Mouse (Mus musculus) embryonic facial prominence, embryonic 12.5 days (tissue): Measurements from ENCODE around the gene Samd4b. TPM values are rescaled to one million over a fixed set of nuclear protein-coding genes. Genes with fewer than 3 reads are reported as not detected.
"Not testable (repeated sequence)": the region's sequence is repeated elsewhere in the genome, so short reads cannot be mapped to it uniquely, and the experiment has no call there.

ENCODE experiments used
- ATAC-seq: fragments of 200-750 bp; cut with Nextera tagmentation; 2 replicates; pipeline ENCODE4 v1.8.0; 2017; ENCODE audit not compliant: insufficient number of reproducible peaks, insufficient read depth, low FRiP score, low TSS enrichment
- H3K27ac ChIP-seq: fragments of 300-500 bp; sonication (generic); 2 replicates; pipeline ENCODE4 v1.5.1; 2016; ENCODE audit warnings: mild to moderate bottlenecking
- H3K27me3 ChIP-seq: fragments of 300-500 bp; sonication (generic); 2 replicates; pipeline ENCODE4 v1.6.1; 2016; ENCODE audit warnings: mild to moderate bottlenecking, moderate library complexity
- H3K36me3 ChIP-seq: fragments of 300-500 bp; sonication (generic); 2 replicates; pipeline ENCODE4 v1.6.1; 2016; ENCODE audit warnings: mild to moderate bottlenecking
- H3K4me1 ChIP-seq: fragments of 300-500 bp; sonication (generic); 2 replicates; pipeline ENCODE4 v1.6.1; 2016
- H3K4me2 ChIP-seq: fragments of 300-500 bp; sonication (generic); replicated peaks from 2 replicates; pipeline ENCODE4 v1.6.1; 2016; ENCODE audit warnings: mild to moderate bottlenecking, moderate library complexity
- H3K4me3 ChIP-seq: fragments of 300-500 bp; sonication (generic); 2 replicates; pipeline ENCODE4 v1.5.1; 2016; ENCODE audit warnings: mild to moderate bottlenecking
- H3K9ac ChIP-seq: fragments of 300-500 bp; sonication (generic); 2 replicates; pipeline ENCODE4 v1.6.1; 2016; ENCODE audit warnings: mild to moderate bottlenecking, moderate library complexity
- H3K9me3 ChIP-seq: fragments of 300-500 bp; sonication (generic); 2 replicates; pipeline ENCODE4 v1.6.1; 2016; ENCODE audit warnings: mild to moderate bottlenecking, moderate library complexity
- WGBS: fragments of 180-500 bp; shearing (Covaris S2); methylation state at CpG from one replicate; pipeline ENCODE4 v1.1.7; 2016; 5-methylcytosine and 5-hydroxymethylcytosine counted together
- polyA plus RNA-seq: library from polyadenylated mRNA; unstranded; fragments of >200 nt; fragmentation: Nextera tagmentation; extraction: Ambion mirVana; gene quantifications from 2 replicates; pipeline ENCODE4 v1.2.1, GENCODE M21; 2016

The Samd4b gene
- polyA plus RNA-seq, 1 experiment from 2014 or later, result 36.6 TPM

DNA sequence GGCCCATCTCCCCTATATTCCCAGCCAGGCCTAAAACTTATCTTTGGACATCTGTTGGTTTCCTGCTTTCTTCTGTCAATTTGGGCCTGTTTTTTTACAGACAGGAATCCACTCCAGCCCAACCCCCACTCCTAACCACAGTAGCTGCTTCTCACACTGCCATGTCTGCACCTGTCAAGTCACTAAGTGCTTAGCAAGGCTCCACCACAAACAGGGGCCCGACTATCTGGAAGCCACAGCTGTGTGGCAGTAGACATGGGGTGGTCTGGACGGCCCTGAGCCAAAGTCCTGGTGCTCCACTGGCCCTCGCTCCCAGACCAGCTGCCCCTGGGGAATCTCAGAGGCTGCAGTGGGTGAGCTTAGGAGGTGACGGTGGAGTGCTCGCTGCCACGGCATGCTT lies 40.2 kb downstream of the Samd4b start:
- Histone ChIP-seq H3K4me3 (no peak overlapping the region), H3K9ac (no peak overlapping the region), H3K36me3 (peaks cover 40% of the 10 kb centered on the region), H3K27me3 (no peaks in the 10 kb centered on the region), H3K27ac (no peak overlapping the region), H3K4me1 (no peaks in the 10 kb centered on the region), H3K9me3 (no peaks in the 10 kb centered on the region), H3K4me2 (no peak overlapping the region)
- 79% methylated on average over 6 of the region's 6 CpGs for WGBS
- no peak for ATAC-seq

GRCm38 (mm10) chr7:28557069-28557468 lies 40.9 kb downstream of the Samd4b start:
- ATAC-seq, result no peak
- Histone ChIP-seq H3K27me3 (no peaks in the 10 kb centered on the region), H3K27ac (no peak overlapping the region), H3K9ac (no peak overlapping the region), H3K4me3 (no peak overlapping the region), H3K36me3 (peaks cover 34% of the 10 kb centered on the region), H3K4me2 (no peak overlapping the region), H3K4me1 (no peaks in the 10 kb centered on the region), H3K9me3 (no peaks in the 10 kb centered on the region)
- WGBS, result 79% methylated on average over 5 of the region's 5 CpGs

GRCm38 (mm10) chr7:28555939-28556535 lies 41.9 kb downstream of the Samd4b start:
- ATAC-seq, result no peak
- Histone ChIP-seq H3K4me3 (no peak overlapping the region), H3K36me3 (peaks cover 26% of the 10 kb centered on the region), H3K4me1 (no peaks in the 10 kb centered on the region), H3K4me2 (no peak overlapping the region), H3K9ac (no peak overlapping the region), H3K27me3 (no peaks in the 10 kb centered on the region), H3K9me3 (no peaks in the 10 kb centered on the region), H3K27ac (no peak overlapping the region)
- WGBS, result 16% methylated on average over 5 of the region's 5 CpGs

DNA sequence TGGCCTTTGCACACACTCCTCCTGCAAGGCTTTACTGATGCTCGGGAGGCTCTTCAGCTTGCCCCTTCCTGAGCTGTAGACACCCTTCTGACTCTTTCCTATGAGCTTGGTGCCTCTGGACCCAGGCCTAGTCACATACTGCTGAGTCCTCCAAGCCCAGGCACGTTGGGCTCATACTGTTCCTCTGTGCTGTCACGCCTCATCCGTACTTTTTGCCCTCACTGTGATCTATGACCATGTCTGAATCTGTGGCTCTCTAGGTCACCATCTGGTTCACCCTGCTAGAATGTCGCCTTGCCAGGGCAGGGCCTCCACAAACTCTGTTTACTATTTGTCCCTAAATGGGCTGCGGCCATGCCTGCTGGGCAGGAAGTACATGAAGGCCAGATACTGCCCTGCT lies 44.9 kb downstream of the Samd4b start:
- H3K4me1 ChIP-seq, result no peaks in the 10 kb centered on the region
- H3K9me3 ChIP-seq, result no peaks in the 10 kb centered on the region
- peaks cover 5% of the 10 kb centered on the region; the same call in 1 of the 2 replicates for H3K27me3 ChIP-seq
- no peak for ATAC-seq
- 92% methylated on average over 6 of the region's 6 CpGs for WGBS
- no peak overlapping the region for H3K9ac ChIP-seq
- no peaks in the 10 kb centered on the region for H3K36me3 ChIP-seq
- H3K4me3 ChIP-seq, result no peak overlapping the region
- no peak overlapping the region for H3K27ac ChIP-seq
- H3K4me2 ChIP-seq, result no peak overlapping the region

DNA sequence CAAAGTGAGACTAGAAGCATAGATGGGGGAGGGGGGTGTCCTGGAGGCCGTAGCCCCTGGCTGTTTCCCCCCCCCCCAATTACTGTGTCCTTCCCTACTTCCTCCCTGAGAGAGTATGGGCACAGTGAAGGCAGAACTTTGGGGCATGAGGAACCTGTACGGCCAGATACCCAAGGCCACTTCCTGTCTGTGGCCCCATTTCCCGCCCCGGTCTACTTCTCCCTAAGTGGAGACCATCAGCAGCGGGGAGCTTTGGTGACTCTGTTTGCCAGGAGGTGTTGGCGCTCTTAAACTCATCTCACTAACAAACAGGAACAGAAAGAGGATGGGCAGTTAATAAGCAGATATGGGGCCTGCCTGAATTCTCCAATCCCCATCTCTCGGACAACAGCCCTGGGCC lies 50.3 kb downstream of the Samd4b start:
- Histone ChIP-seq H3K27me3 (peaks cover 50% of the 10 kb centered on the region), H3K4me2 (no peak overlapping the region), H3K36me3 (no peaks in the 10 kb centered on the region), H3K4me3 (no peak overlapping the region), H3K4me1 (peaks cover 15% of the 10 kb centered on the region), H3K9me3 (no peaks in the 10 kb centered on the region), H3K9ac (no peak overlapping the region), H3K27ac (no peak overlapping the region)
- WGBS, result 62% methylated on average over 7 of the region's 7 CpGs
- no peak for ATAC-seq

DNA sequence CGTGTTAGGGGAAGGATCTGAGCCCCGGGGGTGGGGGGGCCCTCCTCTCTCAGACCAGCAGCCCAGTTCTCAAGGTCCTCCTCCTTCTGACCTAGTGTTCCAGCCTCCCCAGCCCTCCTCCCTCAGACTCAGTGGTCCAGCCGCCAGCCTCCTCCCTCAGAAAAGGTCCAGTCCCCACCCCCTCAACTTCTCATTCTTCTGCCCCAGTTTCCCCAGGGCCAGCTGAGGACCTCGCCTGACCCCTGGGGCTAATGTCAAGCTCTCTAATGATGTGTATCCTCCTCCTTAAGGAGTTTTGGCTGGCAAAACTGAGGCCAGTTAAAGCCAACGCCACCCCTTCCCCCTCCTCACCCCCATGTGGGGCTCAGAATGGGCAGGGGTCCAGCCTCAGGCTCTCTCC lies 50.8 kb downstream of the Samd4b start, which contains the start of gene Nccrp1:
Gene Nccrp1 (minus strand): TSS at position 101 of the 400 bp plus-strand sequence.
- peak within 1 kb of the TSS; percentile 33 for H3K9ac ChIP-seq
- no peak for ATAC-seq
- H3K9me3 ChIP-seq, result no peaks in the 10 kb centered on the region
- H3K4me3 ChIP-seq, result peak within 1 kb of the TSS; percentile 29
- no peak within 1 kb of the TSS for H3K27ac ChIP-seq
- 11% methylated on average over 5 of the region's 5 CpGs for whole genome bisulfite sequencing
- H3K27me3 ChIP-seq, result peaks cover 50% of the 10 kb centered on the region
- peaks cover 15% of the 10 kb centered on the region for H3K4me1 ChIP-seq
- no peaks in the 10 kb centered on the region for H3K36me3 ChIP-seq
- peak within 1 kb of the TSS; percentile 48 for H3K4me2 ChIP-seq

DNA sequence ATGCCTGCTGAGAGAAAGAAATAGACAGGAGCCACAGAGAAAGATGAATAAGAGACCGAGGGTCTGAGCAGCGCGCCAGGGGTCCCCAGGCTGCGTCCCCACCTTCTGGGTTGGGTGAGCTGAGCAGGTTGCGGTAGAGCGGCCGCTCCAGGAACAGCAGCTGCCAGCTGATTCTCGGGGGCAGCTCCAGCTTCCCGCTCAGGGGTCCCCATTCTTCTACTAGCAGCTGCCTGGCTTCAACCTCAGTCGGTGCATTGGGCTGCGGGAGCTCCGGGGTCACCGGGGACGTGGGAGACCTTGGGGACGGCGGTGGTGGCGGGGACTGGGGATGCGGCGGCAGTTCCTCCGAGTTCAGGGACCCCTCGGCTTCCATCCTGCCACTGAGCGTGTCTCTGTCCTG lies 51.3 kb downstream of the Samd4b start:
- no peaks in the 10 kb centered on the region for H3K36me3 ChIP-seq
- H3K27ac ChIP-seq, result no peak overlapping the region
- H3K9me3 ChIP-seq, result no peaks in the 10 kb centered on the region
- H3K4me1 ChIP-seq, result peaks cover 15% of the 10 kb centered on the region
- no peak for ATAC-seq
- H3K27me3 ChIP-seq, result peaks cover 50% of the 10 kb centered on the region
- peak overlapping the region; percentile 29 for H3K4me3 ChIP-seq
- 2% methylated on average over 22 of the region's 22 CpGs for WGBS
- peak overlapping the region; percentile 33; the same call in 1 of the 2 replicates for H3K9ac ChIP-seq
- peak overlapping the region; percentile 48 for H3K4me2 ChIP-seq

DNA sequence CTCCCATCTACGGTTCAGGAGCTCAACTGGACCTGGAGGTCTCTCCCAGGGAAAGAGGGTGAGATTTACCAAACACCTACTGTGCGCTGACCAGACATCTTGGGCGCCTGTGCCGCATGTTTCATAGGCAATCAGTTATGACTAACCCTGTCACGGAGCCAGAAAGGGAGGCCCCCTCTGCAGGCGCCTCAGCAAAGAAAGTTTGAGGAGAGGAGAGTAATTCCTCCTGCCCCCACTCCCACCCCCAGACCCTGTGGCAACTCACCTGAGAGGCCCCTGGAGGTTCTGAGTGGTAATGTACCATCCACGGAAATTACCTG lies 52.1 kb downstream of the Samd4b start:
- H3K4me2 ChIP-seq, result no peak overlapping the region
- no peak overlapping the region for H3K9ac ChIP-seq
- no peak for ATAC-seq
- peaks cover 50% of the 10 kb centered on the region for H3K27me3 ChIP-seq
- H3K36me3 ChIP-seq, result no peaks in the 10 kb centered on the region
- no peaks in the 10 kb centered on the region for H3K9me3 ChIP-seq
- H3K4me1 ChIP-seq, result peaks cover 15% of the 10 kb centered on the region
- no peak overlapping the region for H3K4me3 ChIP-seq
- H3K27ac ChIP-seq, result no peak overlapping the region
- WGBS, result 45% methylated on average over 7 of the region's 7 CpGs

DNA sequence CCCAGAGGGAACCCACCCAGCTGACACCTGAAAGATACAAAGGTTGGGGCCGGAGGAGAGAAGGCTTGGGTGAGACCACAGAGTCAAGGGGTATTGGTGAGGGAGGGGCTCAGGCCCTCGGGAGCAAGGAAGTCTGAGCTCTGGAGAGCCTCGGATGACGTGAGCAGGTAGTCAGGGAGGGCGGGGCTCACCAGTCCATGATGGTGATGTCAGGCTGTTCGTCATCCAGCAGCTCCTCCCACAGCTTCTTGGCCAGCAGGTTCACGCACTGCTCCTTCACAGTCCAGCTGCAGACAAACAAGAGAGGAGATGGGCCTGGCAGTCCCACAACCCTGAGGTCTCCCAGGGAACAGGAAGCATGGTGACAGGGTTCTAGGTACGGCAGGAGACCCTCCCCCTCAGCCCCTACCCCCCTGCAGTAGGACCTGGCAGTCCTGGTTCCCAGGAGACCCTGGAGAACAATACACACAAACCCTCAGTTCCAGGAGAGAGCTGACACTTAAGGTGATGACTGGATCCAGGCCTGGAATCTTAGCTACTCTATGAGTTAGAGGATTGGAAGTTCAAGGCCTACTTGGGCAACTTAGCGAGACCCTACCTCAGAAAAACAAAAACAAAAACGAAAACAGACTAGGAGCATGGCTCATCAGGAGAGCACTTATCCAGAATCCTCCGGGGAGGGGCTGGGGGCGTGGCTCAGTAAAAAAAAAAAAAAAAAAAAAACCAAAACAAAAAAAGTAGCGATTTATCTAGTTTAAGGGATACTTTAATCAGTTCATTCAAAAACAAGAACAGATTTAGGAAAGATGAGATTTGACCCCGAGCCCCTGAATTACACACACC lies 52.7 kb downstream of the Samd4b start:
- Histone ChIP-seq H3K4me3 (no peak overlapping the region), H3K9me3 (no peaks in the 10 kb centered on the region), H3K9ac (no peak overlapping the region), H3K36me3 (no peaks in the 10 kb centered on the region), H3K27ac (no peak overlapping the region), H3K4me1 (peaks cover 15% of the 10 kb centered on the region), H3K4me2 (no peak overlapping the region), H3K27me3 (peaks cover 50% of the 10 kb centered on the region)
- WGBS, result 24% methylated on average over 13 of the region's 14 CpGs
- 0 out of 2 replicates have a peak, but pooled peaks have one; percentile 16 for ATAC-seq

DNA sequence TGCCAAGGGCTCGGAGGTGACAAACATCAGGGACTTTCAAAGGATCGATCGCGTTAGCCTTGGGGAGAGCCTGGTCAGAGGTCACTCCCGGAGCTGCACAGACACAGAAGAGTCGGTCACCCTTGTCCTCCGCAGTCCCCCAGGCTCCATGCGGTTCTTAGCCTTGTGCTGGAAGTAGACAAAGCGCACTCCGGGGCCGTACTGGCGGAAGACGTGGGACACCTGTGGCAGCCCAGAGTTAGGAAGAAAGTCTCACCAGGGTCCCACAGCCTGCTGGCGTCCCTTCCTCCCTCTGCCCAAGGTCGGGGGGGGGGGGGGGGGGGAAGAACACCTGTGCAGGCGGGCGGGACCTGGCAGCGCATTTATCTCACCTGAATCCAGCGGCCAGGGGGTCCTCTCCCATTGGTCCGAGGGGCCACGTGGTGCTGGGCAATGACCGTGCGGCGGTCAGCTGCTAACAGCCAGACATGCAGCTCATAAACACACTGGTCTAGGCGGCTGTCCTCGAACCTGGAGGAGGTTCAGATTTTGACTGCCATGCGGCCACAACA lies 53.8 kb downstream of the Samd4b start:
- no peak overlapping the region for H3K9ac ChIP-seq
- H3K4me1 ChIP-seq, result peaks cover 15% of the 10 kb centered on the region
- peak overlapping the region; percentile 35 for H3K4me2 ChIP-seq
- WGBS, result 3% methylated on average over 27 of the region's 27 CpGs
- no peaks in the 10 kb centered on the region for H3K36me3 ChIP-seq
- ATAC-seq, result no peak
- no peaks in the 10 kb centered on the region for H3K9me3 ChIP-seq
- H3K4me3 ChIP-seq, result peak overlapping the region; percentile 2; the same call in 1 of the 2 replicates
- no peak overlapping the region for H3K27ac ChIP-seq
- H3K27me3 ChIP-seq, result peaks cover 50% of the 10 kb centered on the region

GRCm38 (mm10) chr7:28540526-28540925 lies 57.4 kb downstream of the Samd4b start, which contains the start of gene Sycn:
TSS of gene Sycn (plus strand) at chr7:28540885.
- 78% methylated on average over 4 of the region's 4 CpGs for WGBS
- H3K9ac ChIP-seq, result no peak within 1 kb of the TSS
- H3K4me1 ChIP-seq, result 0 out of 2 replicates have a peak, but pooled peaks cover 5% of the 10 kb centered on the region
- H3K27ac ChIP-seq, result no peak within 1 kb of the TSS
- H3K4me2 ChIP-seq, result no peak within 1 kb of the TSS
- no peaks in the 10 kb centered on the region for H3K36me3 ChIP-seq
- no peak within 1 kb of the TSS for H3K4me3 ChIP-seq
- no peak for ATAC-seq
- H3K9me3 ChIP-seq, result no peaks in the 10 kb centered on the region
- H3K27me3 ChIP-seq, result peaks cover 20% of the 10 kb centered on the region

DNA sequence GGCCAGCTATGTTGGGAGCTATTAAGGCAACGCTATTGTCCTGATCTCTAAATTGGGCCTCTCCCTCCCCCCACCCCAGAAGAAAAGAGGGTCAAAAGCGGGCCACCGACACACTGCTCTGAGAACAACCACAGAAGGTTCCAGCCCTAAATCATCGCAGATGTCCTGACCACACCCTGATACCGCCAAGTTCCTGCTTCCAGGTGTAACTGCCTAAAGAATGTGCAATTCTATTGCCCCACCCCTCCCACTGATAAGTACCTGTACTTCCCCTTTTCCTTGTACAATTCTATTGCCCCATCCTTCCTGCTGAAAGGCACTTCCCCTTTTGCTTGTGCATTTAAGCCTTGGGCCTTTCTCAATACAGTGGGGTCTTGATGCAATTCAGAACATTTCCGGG lies 59.1 kb downstream of the Samd4b start:
- 87% methylated on average over 6 of the region's 6 CpGs for WGBS
- ATAC-seq, H3K9me3 ChIP-seq, H3K27ac ChIP-seq, H3K4me2 ChIP-seq, H3K36me3 ChIP-seq, H3K4me3 ChIP-seq, H3K4me1 ChIP-seq, H3K9ac ChIP-seq, H3K27me3 ChIP-seq: not testable (repeated sequence)
